Mouse (Mus musculus) hindbrain, embryonic 15.5 days (tissue): ENCODE results near the gene Psmc3ip. TPM values are rescaled to one million over a fixed set of nuclear protein-coding genes. Genes with fewer than 3 reads are reported as not detected.

Experiments
- ATAC-seq: fragments of 200-750 bp; cut with Nextera tagmentation; 2 replicates; pipeline ENCODE4 v1.8.0; 2017; ENCODE audit warnings: low read depth, moderate number of reproducible peaks, moderate TSS enrichment; ENCODE audit not compliant: low FRiP score
- H3K27ac ChIP-seq: fragments of 300-500 bp; sonication (generic); replicated peaks from 2 replicates; pipeline ENCODE4 v1.5.1; 2015; ENCODE audit warnings: mild to moderate bottlenecking, inconsistent platforms
- H3K27me3 ChIP-seq: fragments of 300-500 bp; sonication (generic); 2 replicates; pipeline ENCODE4 v1.6.1; 2015; ENCODE audit warnings: control low read depth, inconsistent platforms
- H3K36me3 ChIP-seq: fragments of 300-500 bp; sonication (generic); 2 replicates; pipeline ENCODE4 v1.6.1; 2015; ENCODE audit warnings: control low read depth, inconsistent platforms
- H3K4me1 ChIP-seq: fragments of 300-500 bp; sonication (generic); replicated peaks from 2 replicates; pipeline ENCODE4 v1.6.1; 2015; ENCODE audit warnings: control low read depth, inconsistent platforms
- H3K4me2 ChIP-seq: fragments of 300-500 bp; sonication (generic); 2 replicates; pipeline ENCODE4 v1.6.1; 2015; ENCODE audit warnings: moderate library complexity, mild to moderate bottlenecking, inconsistent platforms
- H3K4me3 ChIP-seq: fragments of 300-500 bp; sonication (generic); 2 replicates; pipeline ENCODE4 v1.5.1; 2015; ENCODE audit warnings: mild to moderate bottlenecking, inconsistent platforms
- H3K9ac ChIP-seq: fragments of 300-500 bp; sonication (generic); 2 replicates; pipeline ENCODE4 v1.6.1; 2015; ENCODE audit warnings: inconsistent platforms
- H3K9me3 ChIP-seq: fragments of 300-500 bp; sonication (generic); 2 replicates; pipeline ENCODE4 v1.6.1; 2016; ENCODE audit warnings: control low read depth, inconsistent platforms
- WGBS: fragments of 180-500 bp; shearing (Covaris S2); methylation state at CpG from one replicate; pipeline ENCODE4 v1.1.7; 2015; 5-methylcytosine and 5-hydroxymethylcytosine counted together
- polyA plus RNA-seq: library from polyadenylated mRNA; unstranded; fragments of >200 nt; fragmentation: Nextera tagmentation; extraction: Ambion mirVana; gene quantifications from 2 replicates; pipeline ENCODE4 v1.2.1, GENCODE M21; 2015

Psmc3ip gene
- polyA plus RNA-seq, 1 experiment from 2014 or later = 22.5 TPM

DNA sequence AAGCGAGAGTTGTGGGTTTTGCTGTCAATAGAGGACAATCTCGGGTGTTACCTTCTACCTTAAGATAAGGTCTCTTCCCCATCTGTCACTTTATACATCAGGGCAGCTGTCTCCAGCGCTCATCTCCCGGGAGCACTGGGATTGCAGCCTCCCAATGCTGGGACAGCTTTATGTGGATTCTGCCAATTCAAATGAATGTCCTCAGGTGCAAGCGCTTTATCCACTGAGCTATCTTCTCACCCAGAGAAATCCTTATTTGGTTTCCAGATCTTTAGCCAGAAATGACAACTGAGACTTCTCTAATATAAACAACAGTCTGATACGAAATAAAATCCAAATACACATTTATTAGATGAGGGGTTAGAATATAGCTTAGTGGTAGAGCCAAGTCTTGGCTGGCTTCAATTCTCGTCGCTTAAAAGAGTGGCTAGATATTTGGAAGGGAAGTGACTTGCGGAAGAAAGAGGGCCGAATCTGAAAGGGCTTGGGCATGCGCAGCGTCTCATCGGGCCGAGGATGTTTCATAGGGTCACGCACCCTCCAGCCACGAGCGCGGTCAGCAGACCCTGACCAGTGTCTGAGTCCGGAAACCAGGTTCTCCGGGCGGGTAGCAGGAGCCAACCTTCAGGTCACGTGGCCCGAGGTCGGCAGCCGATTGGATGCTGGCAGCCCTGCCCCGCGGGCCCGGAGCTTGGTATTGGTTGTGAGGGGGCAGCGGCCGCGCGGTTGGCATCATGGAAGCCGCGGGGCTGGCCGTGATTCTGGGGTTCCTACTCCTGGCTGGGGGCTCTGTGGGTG lies 25.6 kb downstream of the Psmc3ip start, which contains the start of gene Naglu:
TSS of gene Naglu (plus strand) at position 622 of the 798 bp plus-strand sequence.
- no peaks in the 10 kb centered on the region for H3K36me3 ChIP-seq
- WGBS = 4% methylated on average over 35 of the region's 35 CpGs
- no peaks in the 10 kb centered on the region for H3K27me3 ChIP-seq
- peak within 1 kb of the TSS; percentile 77 for H3K4me2 ChIP-seq
- H3K27ac ChIP-seq = peak within 1 kb of the TSS; percentile 85
- peak; percentile 89 for ATAC-seq
- peak within 1 kb of the TSS; percentile 66 for H3K9ac ChIP-seq
- peak within 1 kb of the TSS; percentile 80 for H3K4me3 ChIP-seq
- H3K9me3 ChIP-seq = no peaks in the 10 kb centered on the region
- peaks cover 24% of the 10 kb centered on the region for H3K4me1 ChIP-seq

GRCm38 (mm10) chr11:101066549-101067412 lies 28.5 kb downstream of the Psmc3ip start:
- H3K9ac ChIP-seq = no peak overlapping the region
- peak overlapping the region; percentile 26 for H3K4me3 ChIP-seq
- peaks cover 28% of the 10 kb centered on the region for H3K4me1 ChIP-seq
- peak overlapping the region; percentile 46; the same call in 1 of the 2 replicates for H3K27ac ChIP-seq
- ATAC-seq = no peak
- 22% methylated on average over 18 of the region's 18 CpGs for WGBS
- H3K36me3 ChIP-seq = peaks cover 14% of the 10 kb centered on the region
- H3K9me3 ChIP-seq = no peaks in the 10 kb centered on the region
- peak overlapping the region; percentile 56 for H3K4me2 ChIP-seq
- H3K27me3 ChIP-seq = no peaks in the 10 kb centered on the region

DNA sequence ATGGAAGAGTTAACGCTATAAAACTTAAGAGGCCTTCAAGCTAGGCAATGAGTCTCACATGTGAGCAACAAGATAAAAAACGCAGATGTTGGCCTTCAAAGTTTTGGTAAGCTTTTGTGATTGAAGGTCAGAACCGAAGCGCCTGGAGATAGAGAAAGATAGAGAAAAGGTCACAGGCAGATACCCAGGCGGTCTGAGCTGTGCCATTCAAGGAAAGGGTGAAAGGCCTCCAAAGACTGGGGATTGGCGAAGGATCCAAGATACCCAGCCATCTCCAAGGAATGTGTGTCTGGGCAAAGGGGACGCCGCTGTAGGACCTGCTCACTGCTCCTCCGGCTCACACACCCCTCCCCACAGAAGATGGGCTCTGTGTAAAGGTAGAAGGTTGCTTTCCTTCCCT lies 30.2 kb downstream of the Psmc3ip start:
- no peak overlapping the region; the same call in 1 of the 2 replicates for H3K27ac ChIP-seq
- WGBS = 91% methylated on average over 9 of the region's 9 CpGs
- ATAC-seq = no peak
- H3K4me3 ChIP-seq = no peak overlapping the region
- no peak overlapping the region for H3K9ac ChIP-seq
- no peak overlapping the region for H3K4me2 ChIP-seq
- peaks cover 19% of the 10 kb centered on the region for H3K4me1 ChIP-seq
- H3K27me3 ChIP-seq = no peaks in the 10 kb centered on the region
- H3K36me3 ChIP-seq = peaks cover 20% of the 10 kb centered on the region
- H3K9me3 ChIP-seq = no peaks in the 10 kb centered on the region

DNA sequence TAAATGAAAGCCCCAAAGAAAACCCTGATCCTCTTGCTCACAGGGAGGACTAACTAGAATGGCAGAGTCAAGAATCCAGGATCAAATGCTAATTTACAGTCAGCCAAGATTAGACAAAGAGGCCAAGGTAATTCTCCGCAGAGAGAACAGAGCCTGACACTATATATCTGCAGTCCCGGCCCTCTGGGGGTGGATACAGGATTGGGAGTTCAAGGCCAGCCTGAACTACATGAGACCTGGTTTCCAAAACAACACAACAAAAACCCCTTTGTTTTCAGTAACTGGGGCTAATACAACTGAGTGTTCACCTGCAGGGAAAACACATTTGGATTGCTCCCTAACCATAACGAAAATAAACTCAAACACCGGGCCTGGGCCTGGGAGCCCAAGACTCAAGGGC lies 30.8 kb downstream of the Psmc3ip start:
- Histone ChIP-seq H3K4me1 (peaks cover 16% of the 10 kb centered on the region), H3K9me3 (no peaks in the 10 kb centered on the region), H3K9ac (no peak overlapping the region), H3K27me3 (no peaks in the 10 kb centered on the region), H3K36me3 (peaks cover 22% of the 10 kb centered on the region), H3K27ac (peak overlapping the region; percentile 64), H3K4me3 (no peak overlapping the region), H3K4me2 (no peak overlapping the region)
- 85% methylated on average over 4 of the region's 4 CpGs for WGBS
- no peak for ATAC-seq

- ATAC-seq = no peak; the same call in 1 of the 2 replicates
- Histone ChIP-seq H3K4me3 (no peak overlapping the region), H3K36me3 (peaks cover 26% of the 10 kb centered on the region), H3K27me3 (no peaks in the 10 kb centered on the region), H3K9ac (no peak overlapping the region), H3K27ac (peak overlapping the region; percentile 64), H3K9me3 (no peaks in the 10 kb centered on the region), H3K4me1 (peaks cover 12% of the 10 kb centered on the region), H3K4me2 (no peak overlapping the region)
- 59% methylated on average over 12 of the region's 12 CpGs for WGBS
These were observed 31.4 kb downstream of the Psmc3ip start for GRCm38 (mm10) chr11:101063676-101064327.

- H3K4me3 ChIP-seq = no peak overlapping the region
- peaks cover 33% of the 10 kb centered on the region for H3K36me3 ChIP-seq
- H3K4me1 ChIP-seq = peaks cover 12% of the 10 kb centered on the region
- H3K9me3 ChIP-seq = no peaks in the 10 kb centered on the region
- no peak for ATAC-seq
- H3K27ac ChIP-seq = peak overlapping the region; percentile 64
- no peak overlapping the region for H3K9ac ChIP-seq
- H3K27me3 ChIP-seq = no peaks in the 10 kb centered on the region
- no peak overlapping the region for H3K4me2 ChIP-seq
- 76% methylated on average over 14 of the region's 14 CpGs for WGBS
These were observed 32.1 kb downstream of the Psmc3ip start for GRCm38 (mm10) chr11:101062971-101063675.

DNA sequence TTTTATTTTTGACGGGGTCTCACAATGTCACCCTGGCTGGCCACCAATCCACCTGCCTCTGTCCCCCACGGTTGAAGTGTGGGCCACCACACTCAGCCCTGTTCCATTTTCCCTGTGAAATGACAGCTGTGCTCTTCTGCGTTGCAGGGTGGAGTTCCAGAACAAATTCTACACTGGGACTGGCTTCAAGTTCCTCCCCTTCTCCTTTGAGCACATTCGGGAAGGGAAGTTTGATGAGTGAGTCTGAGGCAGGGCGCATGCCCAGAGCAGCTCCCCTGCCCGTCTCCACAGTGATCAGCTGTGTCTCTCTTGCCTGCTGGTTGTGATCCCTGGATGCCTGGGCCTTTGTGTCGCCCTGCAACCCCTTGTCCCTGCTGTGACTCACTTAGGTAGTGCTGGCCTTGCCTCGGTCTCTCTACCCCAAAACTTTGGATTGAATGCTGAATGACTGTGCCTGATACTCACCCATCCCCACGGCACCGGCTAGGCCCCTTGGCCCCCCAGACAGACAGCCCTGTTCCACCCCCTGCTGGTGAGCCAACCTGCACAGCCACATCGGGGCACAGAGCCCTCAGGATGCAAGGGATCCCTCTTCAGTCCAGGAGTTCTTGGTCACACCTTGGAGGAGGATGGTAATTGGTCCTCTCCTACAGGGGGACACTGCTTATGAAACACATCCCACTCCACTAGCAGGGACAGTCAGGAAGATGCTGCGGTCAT lies 32.9 kb downstream of the Psmc3ip start:
- H3K36me3 ChIP-seq = peaks cover 35% of the 10 kb centered on the region
- H3K4me2 ChIP-seq = no peak overlapping the region
- H3K9me3 ChIP-seq = no peaks in the 10 kb centered on the region
- WGBS = 74% methylated on average over 12 of the region's 12 CpGs
- H3K9ac ChIP-seq = no peak overlapping the region
- ATAC-seq = no peak
- H3K4me1 ChIP-seq = peaks cover 11% of the 10 kb centered on the region
- no peaks in the 10 kb centered on the region for H3K27me3 ChIP-seq
- H3K27ac ChIP-seq = peak overlapping the region; percentile 64; the same call in 1 of the 2 replicates
- H3K4me3 ChIP-seq = no peak overlapping the region

DNA sequence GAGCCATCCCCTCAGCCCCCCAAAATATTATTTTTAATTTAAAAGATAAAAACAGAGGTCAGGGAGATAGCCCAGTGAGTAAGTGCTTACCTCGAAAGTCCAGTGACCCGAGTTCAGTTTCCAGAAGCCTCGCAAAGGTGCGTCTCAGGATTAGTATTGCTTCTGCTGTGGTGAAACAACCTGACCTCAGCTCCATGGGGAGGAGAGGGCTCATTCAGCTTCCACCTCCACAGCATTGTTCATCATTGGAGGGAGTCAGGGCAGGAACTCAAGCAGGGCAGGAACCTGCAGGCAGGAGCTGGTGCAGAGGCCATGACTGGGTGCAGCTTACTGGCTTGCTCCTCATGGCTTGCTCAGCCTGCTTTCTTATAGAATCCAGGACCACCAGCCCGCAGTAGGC lies 34.2 kb downstream of the Psmc3ip start:
- ATAC-seq = no peak
- H3K36me3 ChIP-seq = peaks cover 44% of the 10 kb centered on the region
- no peak overlapping the region for H3K4me3 ChIP-seq
- WGBS = 89% methylated on average over 5 of the region's 5 CpGs
- H3K27me3 ChIP-seq = no peaks in the 10 kb centered on the region
- no peak overlapping the region for H3K9ac ChIP-seq
- no peak overlapping the region for H3K27ac ChIP-seq
- no peaks in the 10 kb centered on the region for H3K9me3 ChIP-seq
- 0 out of 2 replicates have a peak, but pooled peaks cover 3% of the 10 kb centered on the region for H3K4me1 ChIP-seq
- H3K4me2 ChIP-seq = no peak overlapping the region

DNA sequence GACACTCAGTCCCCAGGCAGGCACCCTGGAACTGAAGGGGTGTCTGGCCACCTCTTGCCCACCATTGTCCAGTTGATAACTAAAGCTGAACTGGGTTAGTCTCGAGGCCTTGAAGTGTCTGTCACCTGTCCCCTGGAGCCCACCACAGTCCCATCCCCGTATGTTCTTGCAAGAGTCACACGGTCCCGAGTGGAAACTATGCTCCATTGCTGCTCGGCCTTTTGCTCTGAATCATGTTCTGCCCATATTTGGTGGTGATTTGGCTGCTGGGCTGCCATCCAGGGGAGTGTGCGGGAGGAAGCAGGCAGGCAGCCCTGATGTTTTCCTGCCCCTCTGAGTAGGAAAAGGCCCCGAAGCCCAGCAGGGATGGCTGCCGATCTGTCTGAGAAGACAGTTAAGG lies 35.1 kb downstream of the Psmc3ip start:
- H3K9me3 ChIP-seq = no peaks in the 10 kb centered on the region

DNA sequence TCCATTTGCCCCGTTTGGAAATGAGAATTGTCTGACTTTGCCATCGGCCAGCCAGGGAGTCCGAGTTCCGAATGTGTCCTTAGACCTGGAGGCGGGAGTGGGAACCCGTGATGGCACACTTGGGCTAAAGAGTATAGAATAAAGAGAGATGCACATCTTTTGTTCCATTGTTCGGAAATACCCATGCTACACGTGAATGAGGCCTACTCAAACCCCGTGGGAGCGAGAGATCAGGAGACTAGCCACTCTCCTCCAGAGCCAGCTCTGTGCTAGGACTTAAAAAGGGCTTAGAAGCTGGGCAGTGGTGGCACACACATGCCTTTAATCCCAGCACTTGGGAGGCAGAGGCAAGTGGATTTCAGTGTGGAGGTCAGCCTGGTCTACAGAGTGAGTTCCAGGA lies 35.8 kb downstream of the Psmc3ip start:
- Histone ChIP-seq H3K4me3 (no peak overlapping the region), H3K36me3 (peaks cover 60% of the 10 kb centered on the region), H3K9ac (no peak overlapping the region), H3K27ac (no peak overlapping the region), H3K27me3 (no peaks in the 10 kb centered on the region), H3K4me2 (no peak overlapping the region), H3K9me3 (no peaks in the 10 kb centered on the region), H3K4me1 (0 out of 2 replicates have a peak, but pooled peaks cover 3% of the 10 kb centered on the region)
- WGBS = 70% methylated on average over 10 of the region's 10 CpGs
- ATAC-seq = no peak

More for the DNA sequence above, 35.1 kb downstream of the Psmc3ip start:
- Histone ChIP-seq H3K9ac (no peak overlapping the region), H3K27ac (peak overlapping the region; percentile 63; the same call in 1 of the 2 replicates), H3K36me3 (peaks cover 54% of the 10 kb centered on the region), H3K27me3 (no peaks in the 10 kb centered on the region), H3K4me3 (no peak overlapping the region), H3K4me2 (no peak overlapping the region), H3K4me1 (0 out of 2 replicates have a peak, but pooled peaks cover 3% of the 10 kb centered on the region)
- ATAC-seq = no peak
- WGBS = 67% methylated on average over 8 of the region's 8 CpGs
